Mouse (Mus musculus) layer of hippocampus, adult 8-10 months (tissue): ENCODE measurements around the gene Ogfod3. TPM values are rescaled to one million over a fixed set of nuclear protein-coding genes. Genes with fewer than 3 reads are reported as not detected.

Source experiments
- DNase-seq, 2 experiments: peaks; one replicate each; pipeline ENCODE4 v3.0.0; 2022; ENCODE audit warnings: low spot score in 2 of 2
- total RNA-seq, 4 experiments: library from RNA; stranded (reverse); gene quantifications; 2 replicates each; pipeline ENCODE4 v1.2.4; 2022

Gene Ogfod3
- total RNA-seq: 10 to 100 TPM in 1 of 4 experiments, 1 to 10 TPM in 3; 4.4 to 12.7 (median 7.1) TPM

DNA sequence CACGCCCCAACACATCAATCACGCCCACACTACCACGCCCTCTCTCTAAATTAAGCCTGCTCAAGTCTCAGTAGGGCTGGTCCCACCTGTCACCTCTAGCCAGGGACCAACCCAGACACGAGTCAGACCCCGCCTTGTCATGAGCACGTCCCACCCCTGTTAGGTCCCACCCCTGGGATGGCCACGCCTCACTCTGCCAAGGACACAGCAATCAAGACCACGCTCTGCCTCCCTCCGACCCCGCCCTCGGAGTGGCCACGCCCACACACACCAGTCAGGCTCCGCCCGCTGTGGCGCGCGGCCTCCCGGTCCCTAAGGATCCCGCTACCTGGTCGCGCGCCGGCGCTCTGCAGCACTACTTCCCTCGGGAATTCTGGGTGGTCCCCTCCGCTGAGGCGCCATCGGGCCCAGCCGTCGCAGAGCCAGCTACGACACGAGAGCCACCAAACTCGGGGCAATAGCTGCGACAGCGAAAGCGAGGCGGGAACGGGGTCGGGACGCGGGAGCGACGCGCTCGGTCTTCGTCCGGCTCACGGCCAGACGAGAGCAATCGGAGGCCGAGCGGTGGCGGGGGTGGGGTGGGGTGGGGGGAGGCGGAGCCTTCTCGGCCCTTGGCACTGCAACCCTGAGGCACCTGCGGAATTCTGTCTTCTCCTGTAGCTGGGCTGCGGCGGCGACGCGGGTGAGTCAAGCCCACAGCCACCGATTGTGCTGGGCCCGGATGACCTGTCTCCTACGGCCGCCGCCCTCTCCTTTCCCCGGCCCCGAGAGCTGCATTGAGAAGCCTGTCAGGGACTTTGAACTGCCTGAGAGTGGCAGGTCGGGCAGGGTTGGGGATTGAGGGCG lies at the start of gene Ogfod3, which contains the start of gene Hexdc:
Gene Ogfod3, minus strand, starts transcription at position 551 of the 846 bp plus-strand sequence.
Gene Hexdc, plus strand, starts transcription at position 273 of the 846 bp plus-strand sequence.
- peak; percentile 88 to 92 for DNase-seq

DNA sequence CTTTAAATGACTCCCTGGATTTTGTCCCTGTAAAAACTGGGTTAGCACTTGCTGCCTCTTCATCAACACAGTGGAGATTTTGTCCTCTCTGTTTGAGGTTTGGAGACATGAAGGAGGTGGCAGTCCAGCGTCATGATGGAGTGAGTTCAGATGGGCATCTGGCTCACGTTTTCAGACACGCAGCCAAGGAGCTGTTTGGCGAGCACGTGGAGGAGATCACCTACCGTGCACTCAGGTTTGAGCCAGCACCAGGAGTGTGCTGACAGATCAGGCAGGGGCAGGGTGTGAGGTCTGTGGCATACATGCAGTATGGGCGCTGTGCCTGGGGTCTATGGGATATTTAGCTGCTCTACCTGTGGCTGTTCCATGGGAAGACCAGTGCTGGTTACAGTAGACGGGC lies 45.7 kb upstream of the Ogfod3 start:
- no peak for DNase-seq

DNA sequence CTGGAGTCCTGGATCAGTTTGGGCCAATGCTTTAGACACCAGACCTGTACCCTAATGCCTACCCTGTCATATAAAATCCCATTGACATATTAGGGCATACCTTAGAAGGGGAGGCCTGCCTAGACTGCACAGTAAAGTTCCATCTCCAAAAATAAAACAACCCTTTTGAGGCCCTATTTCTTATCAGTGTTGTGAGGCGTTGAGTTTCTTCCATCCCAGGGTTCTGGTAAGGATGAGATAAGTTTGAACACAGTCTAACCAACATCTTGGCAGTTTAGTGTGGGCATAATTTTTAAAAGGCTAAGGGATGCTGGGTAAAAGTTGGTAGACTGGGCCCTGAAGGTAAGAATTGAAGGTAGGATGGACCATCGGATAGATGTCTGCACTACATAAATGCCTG lies 35.2 kb upstream of the Ogfod3 start:
- no peak for DNase-seq

DNA sequence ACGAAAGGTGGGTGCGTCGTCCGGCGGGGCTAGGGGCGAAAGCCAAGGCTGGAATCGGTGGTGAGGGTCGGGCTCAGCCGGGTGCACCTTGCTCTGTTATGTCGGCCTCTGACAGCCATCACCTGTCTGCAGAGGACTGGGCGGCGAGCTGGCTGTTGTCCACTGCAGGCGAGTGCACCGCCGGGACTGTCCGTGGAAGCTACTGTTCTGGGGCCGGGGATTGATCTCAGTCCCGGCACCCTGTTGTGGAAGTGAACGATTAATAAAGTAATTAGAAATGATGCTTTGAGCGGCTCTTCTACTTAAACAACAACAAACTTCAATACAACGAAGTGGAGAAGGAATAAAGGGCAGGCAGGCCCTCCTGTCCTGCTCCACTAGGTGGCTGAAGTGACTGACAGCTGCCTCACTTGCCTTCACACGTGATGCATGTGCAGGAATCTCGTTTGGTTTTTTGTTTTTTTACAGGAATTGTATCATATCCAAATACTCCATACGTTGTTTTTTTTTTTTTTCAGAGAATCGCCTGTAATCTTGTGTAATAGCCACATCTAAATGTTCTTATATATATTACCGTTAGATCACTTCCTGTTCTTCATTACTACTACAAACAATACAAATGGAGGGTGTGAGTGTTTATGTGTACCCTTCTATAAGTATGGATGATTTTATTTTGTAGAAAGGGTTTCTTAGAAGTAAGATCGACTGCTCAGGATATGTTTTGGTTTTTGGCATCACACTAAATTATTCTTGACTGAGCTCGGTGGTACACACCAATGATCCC lies 33.0 kb upstream of the Ogfod3 start:
- DNase-seq: no peak

DNA sequence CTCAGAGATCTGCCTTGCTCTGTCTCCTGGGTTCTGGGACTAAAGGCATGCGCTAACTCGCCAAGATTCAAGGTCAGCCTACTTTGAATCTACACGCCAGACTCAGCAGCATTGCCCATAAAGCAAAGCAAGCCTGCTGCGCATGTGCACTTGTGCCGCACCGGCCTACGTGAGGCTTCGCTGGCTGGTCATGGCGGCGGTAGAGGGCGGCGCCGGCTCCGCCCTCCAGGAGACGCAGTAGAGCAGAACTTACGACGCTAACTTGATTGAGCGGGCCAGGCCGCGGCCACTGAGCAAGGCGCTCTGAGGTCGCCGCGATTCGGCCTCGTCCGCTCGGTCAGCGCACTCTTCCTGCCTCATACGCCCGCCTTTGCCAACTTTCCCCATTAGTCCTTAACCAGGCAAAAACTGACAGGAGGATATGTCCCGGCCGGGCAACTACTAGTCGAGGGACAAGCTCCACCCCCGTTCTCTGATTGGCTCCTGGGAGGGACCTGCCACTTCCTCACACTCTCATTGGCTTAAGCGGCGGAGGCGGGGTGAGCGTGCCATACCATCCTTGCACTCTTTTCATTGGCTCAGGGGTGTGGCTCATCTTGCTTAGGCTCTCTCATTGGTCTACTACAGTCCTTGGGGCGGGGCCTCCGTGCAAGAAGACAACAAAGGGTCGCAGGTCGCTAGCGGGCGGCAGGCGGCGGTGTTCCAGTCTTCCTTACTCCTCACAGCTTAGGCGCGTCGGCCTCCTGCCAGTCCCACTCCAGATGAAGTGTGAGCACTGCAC lies 32.2 kb upstream of the Ogfod3 start, which contains the start of gene Narf:
Gene Narf, plus strand, starts transcription at position 690 of the 781 bp plus-strand sequence.
- DNase-seq: peak; percentile 99 to 100

DNA sequence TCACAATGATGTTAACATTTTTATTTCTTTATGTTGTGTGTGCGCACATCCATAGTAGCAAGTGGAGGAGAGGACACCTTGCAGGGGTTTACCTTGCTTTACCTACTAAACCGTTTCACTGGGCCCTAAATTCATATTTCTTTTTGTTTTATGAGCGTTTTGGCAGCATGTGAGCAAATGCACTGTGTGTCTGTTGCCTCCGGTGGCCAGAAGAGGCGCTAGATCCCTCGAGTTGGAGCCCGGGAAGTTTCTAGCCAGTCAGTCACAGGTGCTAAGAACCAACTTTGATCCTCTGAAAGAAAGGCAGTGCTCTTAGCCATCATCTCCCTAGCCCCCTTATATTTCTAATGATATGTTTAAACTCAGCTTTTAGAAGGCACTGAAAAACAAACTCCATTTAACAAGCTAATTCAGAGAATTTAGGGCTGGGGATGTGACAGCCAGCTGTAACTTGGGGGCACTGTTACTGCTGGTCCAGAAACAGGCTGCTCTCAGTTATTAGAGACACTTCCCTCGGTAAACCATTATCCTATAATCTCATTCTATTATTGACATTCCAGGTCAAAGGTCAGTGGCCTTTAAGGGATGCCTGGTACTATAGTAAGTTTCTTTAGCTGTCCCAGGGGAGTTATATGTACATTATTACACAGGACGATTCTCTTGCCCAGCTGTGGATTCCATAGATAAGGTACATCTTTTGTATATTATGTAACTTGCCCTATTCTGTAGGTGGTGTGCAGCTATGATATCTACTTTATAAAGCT lies 31.1 kb upstream of the Ogfod3 start:
- DNase-seq: no peak

DNA sequence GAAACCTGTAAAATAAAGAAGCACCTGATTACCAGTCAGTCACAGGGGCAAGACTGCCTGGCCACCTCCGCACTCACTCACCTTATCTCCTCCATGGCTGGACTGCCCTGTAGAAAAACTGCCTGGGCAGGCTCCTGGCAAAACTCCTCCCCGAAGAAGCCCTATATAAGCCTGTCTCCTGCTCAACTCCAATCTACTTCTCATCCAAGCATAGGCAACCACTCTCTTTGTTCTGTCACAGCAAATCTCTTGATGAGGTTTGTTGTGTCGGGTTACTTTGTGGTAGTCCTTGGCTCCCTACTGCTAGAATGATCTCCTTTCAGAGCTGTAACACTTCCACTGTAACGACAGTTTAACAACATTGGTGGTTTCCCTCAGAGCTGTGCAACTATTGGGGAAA lies 28.2 kb upstream of the Ogfod3 start:
- no peak for DNase-seq

DNA sequence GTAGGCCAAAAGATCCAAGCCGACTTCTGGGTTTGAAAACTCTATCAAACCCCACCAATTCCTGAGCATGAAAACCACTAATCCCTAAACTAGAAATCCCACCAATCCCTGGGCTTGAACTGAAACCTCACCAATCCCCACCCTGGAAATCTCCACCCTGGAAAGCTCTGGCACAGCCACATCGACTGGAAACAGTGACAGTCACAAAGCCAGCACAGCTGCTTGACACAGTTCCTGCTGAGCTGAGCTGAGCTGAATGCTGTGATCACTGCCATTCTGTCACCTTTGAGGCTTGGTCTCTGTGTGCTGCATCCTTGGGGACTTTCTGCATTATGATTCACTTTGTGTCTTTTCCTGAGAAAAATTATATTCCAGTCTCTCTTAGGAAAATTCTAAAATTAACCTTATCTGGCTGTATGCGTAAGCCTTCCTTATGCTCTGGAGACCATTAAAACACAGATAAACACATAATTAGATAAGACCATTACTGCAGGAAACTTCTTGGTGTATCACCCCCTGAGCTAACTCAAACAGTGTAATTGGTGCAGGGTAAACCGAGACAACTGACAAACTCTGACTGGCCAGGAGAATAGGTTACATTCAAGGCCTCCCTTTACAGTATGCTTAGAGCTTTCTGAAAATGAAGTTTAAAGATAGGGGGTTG lies 27.2 kb upstream of the Ogfod3 start:
- DNase-seq: no peak

DNA sequence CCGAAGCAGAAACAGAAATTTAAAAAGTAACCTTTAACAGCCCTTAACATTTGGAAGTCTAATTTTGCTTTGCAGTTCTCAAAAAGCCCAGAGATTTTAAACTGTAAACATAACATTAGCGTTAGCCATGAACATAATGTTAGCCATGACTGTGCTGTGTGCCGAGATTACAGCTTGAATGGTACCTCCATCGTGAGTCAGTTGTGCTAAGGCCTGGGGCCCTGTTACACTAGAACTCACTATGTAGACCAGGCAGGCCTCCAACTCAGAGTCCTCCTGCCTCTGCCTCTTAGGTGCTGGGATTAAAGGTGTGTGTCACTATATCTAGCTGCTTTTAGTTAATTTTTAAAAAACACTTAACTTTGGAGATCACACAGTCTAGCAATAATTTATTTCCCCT lies 26.7 kb upstream of the Ogfod3 start:
- DNase-seq: no peak

DNA sequence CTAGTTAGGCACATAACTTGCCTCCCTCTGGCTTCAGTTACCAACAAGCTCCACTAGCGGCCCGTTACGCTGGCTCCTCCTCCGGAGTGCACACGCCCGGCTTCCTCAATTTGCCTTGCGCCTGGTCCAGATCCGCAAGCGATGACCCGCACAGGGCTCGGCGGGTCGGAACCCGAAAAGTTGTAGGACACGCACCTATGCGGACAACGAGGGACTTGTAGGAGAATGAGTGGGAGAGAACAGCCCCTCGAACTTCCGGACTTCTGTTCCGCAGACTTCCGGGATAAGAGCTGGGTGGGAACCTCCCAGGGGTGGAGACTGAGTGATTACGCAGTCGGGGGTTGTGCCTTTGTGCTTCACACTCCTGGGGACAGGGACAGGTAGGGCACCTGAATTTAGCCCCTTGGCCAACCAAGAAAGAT lies 24.5 kb upstream of the Ogfod3 start, which contains the start of gene Cybc1:
Gene Cybc1, minus strand, starts transcription at position 305 of the 422 bp plus-strand sequence.
- peak; percentile 46 to 63 for DNase-seq

DNA sequence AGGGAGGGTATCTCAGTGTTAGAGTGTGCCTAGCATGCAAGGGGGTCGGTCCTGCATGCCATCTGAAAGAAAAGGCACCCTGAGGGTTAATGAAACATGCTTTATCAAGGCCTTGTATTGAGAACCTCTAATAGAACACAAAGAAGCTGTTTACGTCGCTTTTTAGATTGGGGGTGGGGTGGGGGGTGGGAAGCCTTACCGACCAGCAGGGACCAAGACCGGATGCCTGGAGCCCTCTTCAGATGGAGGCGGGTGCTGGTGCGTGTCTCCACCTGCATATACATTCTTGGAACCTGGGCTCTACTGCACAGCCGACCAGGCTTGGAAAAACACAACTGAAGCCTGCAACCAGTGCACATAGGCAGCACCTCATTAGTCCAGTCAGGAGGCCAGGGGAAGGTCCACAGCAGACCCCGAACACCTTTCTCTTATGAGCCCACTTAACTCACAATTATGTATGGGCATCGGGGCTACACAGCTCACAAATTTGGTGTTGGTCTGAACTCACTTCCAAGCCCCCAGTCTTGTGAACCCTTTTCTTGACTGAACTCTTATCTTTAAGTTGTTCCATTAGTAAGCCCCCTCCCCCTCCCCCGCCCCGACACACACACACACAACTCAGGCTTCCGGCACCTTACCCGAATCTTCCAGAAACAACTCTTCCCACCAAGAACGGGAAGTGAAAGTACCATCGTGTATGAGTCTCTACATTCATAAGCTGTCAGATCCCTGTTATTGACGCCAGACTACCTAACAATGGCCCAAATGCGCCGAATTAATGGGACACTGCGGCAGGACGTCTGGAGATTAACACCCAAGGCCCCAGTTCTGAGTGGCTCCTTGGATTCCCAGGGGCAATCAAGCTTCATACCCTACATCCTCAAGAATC lies 23.9 kb upstream of the Ogfod3 start:
- no peak for DNase-seq

DNA sequence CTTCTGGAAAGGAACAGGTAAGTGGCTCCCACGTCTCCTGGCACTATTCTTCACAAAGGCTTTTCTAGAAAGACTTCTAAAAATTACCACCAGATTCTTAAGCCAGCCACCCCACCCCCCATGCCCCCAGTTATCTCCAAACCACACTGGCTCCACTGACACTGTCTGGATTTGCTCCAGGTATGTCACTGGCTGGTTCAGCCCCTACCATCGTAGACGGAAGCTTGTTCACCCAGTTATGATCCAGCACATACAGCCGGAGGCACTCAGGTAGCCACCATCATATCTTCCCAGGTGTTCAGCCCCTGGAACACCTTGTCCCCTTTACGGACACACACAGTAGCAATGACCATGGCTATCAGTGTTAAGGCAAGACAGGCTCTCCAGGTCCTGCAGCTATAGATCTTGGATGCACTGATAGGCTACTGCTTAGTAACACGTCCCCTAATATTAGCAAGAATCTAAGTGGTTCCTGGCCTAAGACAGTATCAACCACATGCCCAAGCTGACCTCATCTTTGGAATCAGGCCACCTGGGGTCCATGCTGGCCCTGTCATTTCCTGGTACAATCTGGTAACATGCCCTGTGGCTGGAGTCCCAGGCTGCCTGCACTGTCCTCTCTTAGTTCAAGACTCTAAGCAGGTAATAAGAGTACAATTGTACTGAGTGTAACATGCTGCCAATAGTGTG lies 17.0 kb upstream of the Ogfod3 start:
- no peak for DNase-seq

DNA sequence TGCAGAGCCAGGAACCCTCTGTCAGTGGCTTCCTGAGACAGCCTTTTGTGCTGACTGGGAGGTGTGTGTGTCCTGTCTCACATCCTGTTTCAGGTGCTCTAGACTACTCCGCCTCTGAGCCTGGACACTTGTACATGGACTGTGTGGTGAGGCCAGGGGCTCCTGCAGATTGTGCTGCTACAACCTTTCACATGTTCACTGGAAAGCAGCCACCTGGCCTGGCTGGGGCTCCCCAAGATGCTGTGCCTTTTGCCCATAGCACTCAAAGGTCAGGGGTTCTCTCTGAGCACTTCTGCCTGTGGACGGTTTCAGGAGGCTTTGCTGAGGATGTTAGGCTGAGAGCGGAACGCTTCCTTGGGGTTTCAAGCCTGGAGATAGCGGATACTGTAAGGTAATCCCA lies 16.3 kb upstream of the Ogfod3 start:
- no peak for DNase-seq

DNA sequence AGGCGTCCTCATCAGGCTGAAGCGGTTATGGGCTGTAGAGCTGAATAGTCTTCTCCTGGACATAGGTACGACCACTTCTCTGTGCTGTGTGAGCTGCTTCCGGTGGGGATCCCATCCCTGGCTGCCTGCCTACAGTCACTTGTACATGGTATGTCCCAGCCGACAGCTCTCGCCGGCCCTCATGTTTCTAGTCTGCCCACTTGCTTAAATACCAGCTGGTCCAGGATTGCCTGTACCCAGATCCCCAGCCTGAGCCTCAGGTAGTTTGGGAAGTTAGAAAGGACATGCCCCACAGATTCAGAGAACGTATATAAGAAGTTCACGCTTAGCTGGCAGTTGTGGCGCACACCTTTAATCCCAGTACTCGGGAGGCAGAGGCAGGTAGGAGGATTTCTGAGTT lies 15.3 kb upstream of the Ogfod3 start:
- no peak for DNase-seq

DNA sequence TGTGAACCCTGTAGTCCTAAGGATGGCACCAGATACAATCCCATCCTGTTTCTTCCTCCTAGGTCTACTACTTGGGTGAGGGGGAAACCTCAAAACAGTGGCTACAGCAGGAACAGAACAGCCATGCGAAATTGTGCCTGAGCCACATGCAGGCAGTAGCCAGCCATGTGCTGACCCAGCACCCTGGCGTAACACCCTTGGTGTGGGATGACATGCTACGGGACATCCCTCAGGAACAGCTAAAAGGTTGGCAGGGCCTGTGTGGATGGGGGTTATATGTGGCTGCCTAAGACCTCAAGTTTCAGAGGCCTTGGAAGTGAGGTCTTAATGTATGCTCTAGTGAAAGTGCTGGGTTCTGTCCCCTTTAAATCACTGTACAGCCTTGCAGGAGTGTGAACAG lies 12.3 kb upstream of the Ogfod3 start:
- DNase-seq: no peak

DNA sequence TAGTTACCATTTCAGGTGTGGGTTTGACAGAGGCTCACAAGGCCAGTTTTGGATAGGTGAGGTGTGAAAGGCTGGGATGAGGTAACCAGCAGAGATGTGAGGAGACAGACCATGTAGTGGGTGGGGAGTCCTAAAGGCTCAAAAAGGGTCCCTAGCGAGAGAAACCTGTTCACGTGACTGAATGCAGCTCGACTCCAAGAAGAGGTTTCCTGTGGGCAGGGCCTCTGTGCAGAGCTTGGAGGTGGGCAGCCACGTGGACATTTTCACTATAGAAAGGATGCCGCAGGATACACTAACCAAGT lies 701 bp downstream of the Ogfod3 start:
- DNase-seq: no peak

DNA sequence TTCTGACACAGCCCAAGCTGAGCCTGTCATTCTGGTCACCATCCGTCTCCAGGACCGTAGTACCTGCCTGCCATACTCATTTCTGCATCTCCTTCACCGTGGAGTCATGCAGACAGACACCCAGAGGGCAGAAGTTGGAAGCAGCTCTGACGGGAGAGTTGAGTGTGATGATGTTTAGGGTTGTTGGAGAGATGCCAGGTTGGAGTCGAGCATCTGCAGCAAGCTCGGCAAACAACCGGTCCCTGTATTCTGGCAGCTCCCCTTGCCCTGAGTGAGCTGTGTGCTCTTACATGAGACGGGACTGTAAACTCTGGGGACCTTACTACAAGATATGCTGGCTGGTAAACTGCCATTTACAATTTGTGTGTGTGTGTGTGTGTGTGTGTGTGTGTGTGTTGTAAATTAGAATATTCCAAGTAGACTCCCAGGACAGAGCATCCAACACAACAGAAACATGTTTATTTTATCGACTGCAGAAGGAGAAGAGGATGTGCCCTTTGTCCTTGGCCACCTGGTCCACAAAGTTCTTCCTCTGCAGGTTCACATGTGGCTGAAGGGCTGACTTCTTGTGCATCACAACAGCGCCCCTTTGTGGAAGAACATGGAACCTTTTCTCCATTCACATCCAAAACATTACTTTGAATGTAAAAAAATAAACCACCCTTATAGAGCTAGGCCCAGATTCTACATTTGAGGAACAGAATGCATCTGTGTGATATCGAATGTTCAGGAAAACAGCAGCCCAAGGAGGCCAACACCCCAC lies 2.9 kb downstream of the Ogfod3 start:
- peak in 1 of 2 experiments; percentile 35 for DNase-seq

DNA sequence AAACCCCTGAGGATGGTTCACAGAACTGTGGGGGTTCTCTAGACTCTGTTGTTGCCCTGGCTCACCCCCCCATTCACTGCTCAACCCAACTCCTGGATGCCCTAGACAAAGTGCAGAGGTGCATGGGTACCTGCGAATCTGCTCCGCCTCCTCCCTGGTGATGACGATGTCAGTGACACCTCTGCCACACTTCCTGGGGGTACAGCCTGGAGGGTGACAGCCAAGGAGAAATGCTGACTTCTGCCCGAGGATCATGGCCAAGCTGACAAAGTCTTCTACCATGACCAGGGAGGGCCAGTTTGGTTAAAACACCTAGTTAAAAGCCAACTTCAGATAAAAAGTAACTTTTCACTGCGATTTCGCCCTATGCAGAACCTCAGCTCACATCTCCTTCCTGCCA lies 3.7 kb downstream of the Ogfod3 start:
- no peak for DNase-seq
